Mouse (Mus musculus): ENCODE measurements around the gene Alpl. TPM values are rescaled to one million over a fixed set of nuclear protein-coding genes. Genes with fewer than 3 reads are reported as not detected.

Gene Alpl
- 43.5 and 68.6 TPM in 2 replicates for polyA plus RNA-seq (2015; fragmentation: Nextera tagmentation; extraction: Ambion mirVana)

DNA sequence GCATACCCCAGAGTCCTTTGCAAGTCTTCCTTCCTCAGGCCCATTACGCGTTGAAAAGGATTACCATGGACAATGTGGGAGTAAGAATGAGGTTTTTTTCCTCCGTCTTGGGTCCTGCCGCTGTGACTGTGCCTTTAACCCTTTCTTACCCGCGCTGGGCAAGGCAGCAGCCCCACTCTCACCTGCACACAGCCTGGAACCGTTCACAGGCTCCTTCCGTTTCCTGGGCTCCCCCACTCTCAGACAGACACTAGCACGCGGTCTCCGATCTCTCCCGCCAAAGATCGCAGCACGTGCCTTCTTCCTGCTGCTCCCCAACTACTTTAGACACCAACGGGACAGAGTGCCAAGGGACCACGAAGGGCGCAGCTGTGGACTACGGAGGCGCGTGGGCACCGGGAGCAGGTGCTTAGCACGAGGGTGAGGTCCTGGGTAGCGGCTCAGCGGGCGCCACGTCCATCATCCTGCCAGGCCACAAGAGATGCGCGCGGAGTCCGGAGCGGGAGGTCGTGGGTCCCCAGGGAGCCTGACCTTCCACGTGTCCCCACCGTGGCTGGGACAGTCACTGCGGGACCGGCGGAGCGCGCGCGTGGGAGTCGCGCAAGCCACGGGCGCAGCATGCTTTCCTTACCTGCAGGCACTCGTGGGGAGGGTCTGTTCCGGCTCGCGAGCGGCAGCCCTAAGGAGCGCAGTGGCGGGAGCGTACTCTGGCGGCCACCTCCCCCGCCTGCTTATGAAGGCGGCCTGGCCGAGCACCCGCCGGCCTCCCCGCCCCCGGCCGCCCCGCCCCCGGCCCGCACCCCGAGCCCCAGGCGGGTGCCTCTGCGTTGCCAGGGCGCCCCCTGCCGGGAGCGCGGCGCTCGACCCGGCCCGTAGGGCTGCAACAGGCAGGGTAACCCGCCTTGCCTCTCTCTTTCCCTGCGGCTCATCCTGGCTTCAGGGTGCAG is at the start of gene Alpl:
TSS of gene Alpl (minus strand) at position 774 of the 947 bp plus-strand sequence.
- Histone ChIP-seq H3K27me3 (peaks cover 24% of the 10 kb centered on the region), H3K4me3 (peak within 1 kb of the TSS; percentile 43), H3K4me1 (peaks cover 20% of the 10 kb centered on the region), H3K4me2 (peak within 1 kb of the TSS; percentile 86), H3K27ac (no peak within 1 kb of the TSS), H3K36me3 (no peaks in the 10 kb centered on the region), H3K9me3 (no peaks in the 10 kb centered on the region), H3K9ac (peak within 1 kb of the TSS; percentile 5; the same call in 1 of the 2 replicates)
- 1% methylated on average over 69 of the region's 78 CpGs for WGBS
- ATAC-seq (ENCODE audit: insufficient number of reproducible peaks, low FRiP score, low TSS enrichment, low read depth) = peak; percentile 62; the same call in 1 of the 2 replicates

DNA sequence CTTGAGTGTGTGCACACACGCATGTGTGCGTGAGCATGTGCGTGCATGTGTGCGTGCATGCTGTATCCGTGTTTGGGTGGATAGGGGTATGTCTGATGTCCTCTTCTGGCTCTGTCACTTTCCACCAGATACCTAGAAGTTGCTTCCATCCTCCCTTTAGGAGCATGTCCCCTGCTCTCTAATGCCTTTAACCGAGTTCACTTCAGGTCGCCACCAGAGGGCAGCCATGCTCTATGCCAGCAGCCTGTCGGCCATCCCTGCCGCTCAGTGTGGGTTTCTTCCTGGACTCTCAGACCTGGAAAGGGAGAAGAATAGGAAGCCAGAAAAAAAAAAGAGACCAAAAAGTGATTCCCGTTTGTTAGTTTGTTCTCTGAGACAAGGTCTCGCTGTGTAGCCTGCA is 48.5 kb upstream of the Alpl start:
- Histone ChIP-seq H3K4me1 (no peaks in the 10 kb centered on the region), H3K4me3 (no peak overlapping the region), H3K27ac (no peak overlapping the region), H3K9ac (no peak overlapping the region), H3K36me3 (no peaks in the 10 kb centered on the region), H3K9me3 (no peaks in the 10 kb centered on the region), H3K4me2 (no peak overlapping the region), H3K27me3 (no peaks in the 10 kb centered on the region)
- WGBS = 20% methylated on average over 11 of the region's 11 CpGs
- no peak for ATAC-seq (ENCODE audit: insufficient number of reproducible peaks, low FRiP score, low TSS enrichment, low read depth)

DNA sequence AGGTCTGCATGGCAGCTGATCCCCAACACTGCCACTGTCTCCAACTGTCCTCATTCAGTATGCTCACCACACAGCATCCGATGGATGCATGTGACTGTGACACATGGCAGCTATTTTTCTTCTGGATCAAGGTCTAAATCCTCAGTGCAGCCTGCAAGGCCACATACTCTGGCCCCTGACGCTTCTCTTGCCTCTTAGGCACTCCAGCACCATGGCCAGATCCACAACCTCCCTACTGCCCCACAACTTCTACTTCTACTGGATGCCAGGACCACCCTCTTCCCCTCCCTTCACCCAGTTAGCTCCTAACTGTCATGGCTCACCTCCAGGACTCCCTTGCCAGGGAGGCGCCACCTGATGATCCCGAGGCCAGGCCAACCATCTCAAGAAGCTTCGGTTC is 43.3 kb upstream of the Alpl start:
- WGBS = 74% methylated on average over 5 of the region's 5 CpGs
- 0 out of 2 replicates have a peak, but pooled peaks have one; percentile 35 for ATAC-seq (ENCODE audit: insufficient number of reproducible peaks, low FRiP score, low TSS enrichment, low read depth)

DNA sequence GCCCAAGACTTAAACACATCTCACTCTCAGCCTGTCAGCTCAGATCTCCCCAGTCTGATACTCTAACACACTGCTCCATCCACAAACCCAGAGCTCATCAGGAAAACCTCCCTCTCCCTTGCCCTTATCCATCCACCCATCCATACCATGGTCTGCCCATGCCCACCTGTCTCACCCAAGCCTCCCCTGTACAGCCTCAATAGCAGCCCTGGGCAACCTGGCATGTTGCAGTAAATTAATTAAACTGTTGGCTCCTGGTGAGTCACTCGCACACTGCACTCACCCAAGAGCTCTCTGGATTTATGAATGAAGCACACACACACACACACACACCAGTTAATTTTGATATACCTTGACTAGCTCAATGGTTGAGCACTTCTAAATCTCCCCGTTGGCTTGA is 42.6 kb upstream of the Alpl start:
- Histone ChIP-seq H3K9ac (no peak overlapping the region), H3K4me3 (no peak overlapping the region), H3K27ac (no peak overlapping the region), H3K9me3 (no peaks in the 10 kb centered on the region), H3K4me1 (peaks cover 7% of the 10 kb centered on the region; the same call in 1 of the 2 replicates), H3K4me2 (no peak overlapping the region), H3K27me3 (no peaks in the 10 kb centered on the region), H3K36me3 (no peaks in the 10 kb centered on the region)
- 86% methylated on average over 2 of the region's 2 CpGs for WGBS
- no peak for ATAC-seq (ENCODE audit: insufficient number of reproducible peaks, low FRiP score, low TSS enrichment, low read depth)

More for the DNA sequence above, 43.3 kb upstream of the Alpl start:
- Histone ChIP-seq H3K36me3 (no peaks in the 10 kb centered on the region), H3K4me2 (no peak overlapping the region), H3K27ac (no peak overlapping the region), H3K4me1 (peaks cover 7% of the 10 kb centered on the region; the same call in 1 of the 2 replicates), H3K4me3 (no peak overlapping the region), H3K9me3 (no peaks in the 10 kb centered on the region), H3K27me3 (no peaks in the 10 kb centered on the region), H3K9ac (no peak overlapping the region)

DNA sequence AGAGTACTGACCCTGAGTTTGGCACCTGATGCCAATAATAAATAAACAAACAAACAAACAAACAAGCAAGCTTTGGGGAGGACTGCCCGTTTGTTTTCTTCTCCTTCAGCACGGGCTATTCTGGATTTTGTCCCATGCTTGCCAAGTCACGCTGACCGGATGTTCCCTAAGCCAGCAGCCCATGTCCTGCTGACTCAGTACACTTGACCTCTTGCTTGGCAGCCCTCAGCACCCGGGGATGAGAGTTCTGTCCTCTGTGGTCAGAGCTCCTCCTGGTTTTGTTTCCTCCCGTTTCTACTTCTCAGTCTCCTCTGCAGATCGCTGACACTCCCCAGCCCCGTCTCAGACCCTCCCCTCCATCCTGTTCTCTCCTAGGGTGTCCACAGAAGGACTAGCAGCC is 41.6 kb upstream of the Alpl start:
- H3K36me3 ChIP-seq = no peaks in the 10 kb centered on the region
- H3K4me1 ChIP-seq = peaks cover 7% of the 10 kb centered on the region; the same call in 1 of the 2 replicates
- no peaks in the 10 kb centered on the region for H3K27me3 ChIP-seq
- H3K4me2 ChIP-seq = no peak overlapping the region
- 80% methylated on average over 8 of the region's 8 CpGs for WGBS
- H3K4me3 ChIP-seq = no peak overlapping the region
- H3K9me3 ChIP-seq = no peaks in the 10 kb centered on the region
- no peak for ATAC-seq (ENCODE audit: insufficient number of reproducible peaks, low FRiP score, low TSS enrichment, low read depth)
- no peak overlapping the region for H3K9ac ChIP-seq
- no peak overlapping the region for H3K27ac ChIP-seq

DNA sequence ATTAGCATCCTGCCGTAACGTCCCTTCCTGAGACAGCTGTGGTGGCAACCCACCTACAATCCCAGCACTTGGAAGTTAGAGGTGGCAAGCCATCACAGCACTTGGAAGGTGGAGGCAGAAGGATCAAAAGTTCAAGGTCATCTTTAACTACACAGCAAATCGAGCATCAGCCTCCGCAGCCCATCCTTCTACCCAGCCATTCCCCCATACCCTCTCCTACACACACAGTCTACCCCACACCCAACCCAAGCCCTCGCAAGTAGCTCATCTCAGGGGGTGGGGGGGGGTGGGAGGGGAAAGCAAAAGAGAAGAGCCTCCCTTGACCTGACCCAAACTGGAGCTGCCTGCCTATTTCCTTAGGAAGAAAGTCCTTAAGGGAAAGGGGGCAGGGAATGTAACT is 40.6 kb upstream of the Alpl start:
- ATAC-seq (ENCODE audit: insufficient number of reproducible peaks, low FRiP score, low TSS enrichment, low read depth) = no peak
- H3K27me3 ChIP-seq = no peaks in the 10 kb centered on the region
- H3K4me2 ChIP-seq = no peak overlapping the region
- H3K36me3 ChIP-seq = no peaks in the 10 kb centered on the region
- no peak overlapping the region for H3K27ac ChIP-seq
- H3K4me1 ChIP-seq = peaks cover 7% of the 10 kb centered on the region; the same call in 1 of the 2 replicates
- H3K9me3 ChIP-seq = no peaks in the 10 kb centered on the region
- 89% methylated on average over 5 of the region's 5 CpGs for WGBS
- H3K4me3 ChIP-seq = no peak overlapping the region
- H3K9ac ChIP-seq = no peak overlapping the region

DNA sequence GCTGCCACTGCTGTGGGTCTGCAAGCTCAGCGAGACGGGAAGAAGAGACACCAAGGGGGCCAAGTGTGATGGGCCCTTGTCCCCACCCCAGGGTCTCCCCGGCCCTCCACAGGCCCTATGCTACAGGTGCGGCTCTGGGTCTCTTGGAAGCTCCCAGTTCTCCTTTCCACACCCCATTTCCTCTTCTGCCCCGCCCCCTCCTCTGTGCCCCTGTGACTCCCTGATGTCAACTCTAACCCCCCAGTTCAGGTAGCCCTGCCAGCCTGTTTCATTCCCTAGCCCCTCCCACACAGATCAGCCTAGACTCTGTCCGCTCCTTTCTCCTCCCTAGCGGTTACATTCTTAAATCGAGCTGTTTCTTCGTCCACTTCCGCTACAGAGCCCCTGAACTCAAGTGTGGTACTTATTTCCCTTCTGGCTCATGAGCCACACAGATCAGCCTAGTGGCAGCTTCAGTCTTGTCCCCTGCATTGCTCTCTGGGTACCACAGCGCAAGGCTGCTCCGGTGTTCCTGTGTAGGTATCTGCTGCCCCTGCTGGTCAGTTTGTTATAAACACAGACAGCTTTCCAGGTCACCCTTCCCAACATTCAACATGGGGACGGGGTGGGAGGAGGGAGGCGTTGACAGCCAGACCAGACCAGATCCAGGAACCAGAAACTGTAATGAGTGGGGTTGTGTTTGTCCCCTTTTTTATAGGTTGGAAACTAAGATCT is 39.6 kb upstream of the Alpl start:
- Histone ChIP-seq H3K27me3 (peaks cover 7% of the 10 kb centered on the region), H3K4me1 (peaks cover 7% of the 10 kb centered on the region; the same call in 1 of the 2 replicates), H3K36me3 (no peaks in the 10 kb centered on the region), H3K9ac (no peak overlapping the region), H3K9me3 (no peaks in the 10 kb centered on the region), H3K27ac (no peak overlapping the region), H3K4me2 (peak overlapping the region; percentile 28; the same call in 1 of the 2 replicates), H3K4me3 (no peak overlapping the region)
- ATAC-seq (ENCODE audit: insufficient number of reproducible peaks, low FRiP score, low TSS enrichment, low read depth) = peak; percentile 75; the same call in 1 of the 2 replicates
- 17% methylated on average over 14 of the region's 14 CpGs for WGBS

DNA sequence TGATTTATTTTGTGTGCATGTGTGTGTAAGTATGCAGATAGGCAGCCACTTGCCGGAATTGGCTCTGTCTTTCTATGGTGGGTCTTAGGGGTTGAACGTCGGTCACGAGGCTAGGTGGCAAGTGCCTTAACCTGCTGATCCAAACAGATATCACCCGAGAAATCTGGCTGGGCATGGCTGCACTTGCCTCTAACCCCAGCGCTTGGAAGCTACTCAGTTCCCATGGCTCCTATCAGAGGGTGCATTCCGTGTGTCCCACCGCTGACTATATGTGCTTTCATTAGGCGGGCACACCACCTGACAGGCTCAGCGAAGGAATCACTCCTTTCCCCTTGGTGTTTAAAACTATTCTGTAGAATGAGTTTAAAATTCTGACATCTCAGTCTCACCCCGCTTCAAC is 35.4 kb upstream of the Alpl start:
- Histone ChIP-seq H3K4me2 (no peak overlapping the region), H3K27ac (no peak overlapping the region), H3K27me3 (peaks cover 30% of the 10 kb centered on the region), H3K4me3 (no peak overlapping the region), H3K9ac (no peak overlapping the region), H3K4me1 (peaks cover 7% of the 10 kb centered on the region; the same call in 1 of the 2 replicates), H3K9me3 (no peaks in the 10 kb centered on the region), H3K36me3 (no peaks in the 10 kb centered on the region)
- 72% methylated on average over 11 of the region's 11 CpGs for WGBS
- no peak for ATAC-seq (ENCODE audit: insufficient number of reproducible peaks, low FRiP score, low TSS enrichment, low read depth)

DNA sequence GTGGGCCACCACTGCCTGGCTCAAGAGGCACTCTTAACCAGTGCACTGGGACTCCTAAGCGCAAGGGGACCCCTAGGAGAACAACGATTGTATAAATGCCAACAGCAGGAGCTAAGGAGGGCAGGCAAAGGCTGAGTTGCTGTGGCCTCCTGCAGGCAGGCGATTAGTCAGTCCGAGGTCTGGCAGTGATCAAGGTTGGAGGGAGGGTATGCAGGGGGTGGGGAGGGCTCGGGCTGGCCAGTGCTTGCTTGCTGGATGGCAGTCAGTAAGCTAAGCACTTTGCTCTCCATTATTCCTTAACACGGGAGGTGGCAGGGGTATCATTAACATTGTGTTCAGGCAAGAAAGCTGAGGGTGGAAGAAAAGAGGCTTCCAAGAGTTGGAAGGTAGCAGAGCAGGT is 34.2 kb upstream of the Alpl start:
- Histone ChIP-seq H3K27me3 (peaks cover 30% of the 10 kb centered on the region), H3K4me2 (no peak overlapping the region), H3K4me3 (no peak overlapping the region), H3K4me1 (0 out of 2 replicates have a peak, but pooled peaks cover under 1% of the 10 kb centered on the region), H3K27ac (no peak overlapping the region), H3K9ac (no peak overlapping the region), H3K9me3 (no peaks in the 10 kb centered on the region), H3K36me3 (no peaks in the 10 kb centered on the region)
- 9% methylated on average over 6 of the region's 6 CpGs for WGBS
- ATAC-seq (ENCODE audit: insufficient number of reproducible peaks, low FRiP score, low TSS enrichment, low read depth) = no peak

DNA sequence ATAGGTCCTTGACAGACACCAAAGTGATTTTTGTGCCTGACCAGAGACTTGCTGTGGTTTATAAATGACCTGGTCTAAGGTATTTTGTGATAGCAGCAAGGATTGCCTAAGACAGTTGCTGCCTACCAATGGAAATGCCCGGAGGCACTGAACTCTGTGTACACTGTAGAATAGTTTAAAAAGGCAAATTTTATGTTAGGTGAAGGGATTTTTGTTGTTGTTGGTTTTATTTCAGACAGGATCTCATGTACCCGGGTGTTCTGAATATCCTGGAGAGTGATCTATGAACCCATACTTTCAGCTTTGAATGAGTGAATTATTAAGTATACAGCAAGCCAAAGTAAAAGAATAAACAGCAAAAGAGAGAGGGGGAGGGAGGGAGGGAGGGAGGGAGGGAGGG is 28.7 kb upstream of the Alpl start:
- Histone ChIP-seq H3K4me2 (no peak overlapping the region), H3K27me3 (peaks cover 17% of the 10 kb centered on the region; the same call in 1 of the 2 replicates), H3K36me3 (no peaks in the 10 kb centered on the region), H3K4me3 (no peak overlapping the region), H3K27ac (no peak overlapping the region), H3K9me3 (no peaks in the 10 kb centered on the region), H3K9ac (no peak overlapping the region), H3K4me1 (no peaks in the 10 kb centered on the region)
- ATAC-seq (ENCODE audit: insufficient number of reproducible peaks, low FRiP score, low TSS enrichment, low read depth) = no peak
- 79% methylated on average over 2 of the region's 2 CpGs for WGBS

DNA sequence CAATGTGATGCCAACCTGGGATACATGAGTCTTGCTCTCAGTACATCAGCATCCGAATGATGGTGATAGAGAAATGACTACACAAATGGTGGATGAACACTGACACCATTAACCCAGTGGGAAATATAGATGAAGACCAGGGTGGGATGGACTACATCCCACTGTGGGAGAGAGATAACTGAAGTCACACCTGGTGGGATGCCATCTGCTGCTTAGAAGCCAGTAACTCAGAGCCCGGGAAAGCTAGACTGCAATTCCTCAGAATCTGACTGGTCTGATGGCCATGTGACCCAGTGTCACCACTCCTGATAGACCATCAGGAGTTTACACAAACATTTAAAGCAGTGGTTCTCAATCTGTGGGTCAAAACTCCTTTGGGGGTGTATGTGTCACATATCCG is 27.4 kb upstream of the Alpl start:
- peaks cover 5% of the 10 kb centered on the region; the same call in 1 of the 2 replicates for H3K27me3 ChIP-seq
- no peak overlapping the region for H3K27ac ChIP-seq
- no peaks in the 10 kb centered on the region for H3K36me3 ChIP-seq
- 82% methylated on average over 3 of the region's 3 CpGs for WGBS
- ATAC-seq (ENCODE audit: insufficient number of reproducible peaks, low FRiP score, low TSS enrichment, low read depth) = no peak
- no peak overlapping the region for H3K4me3 ChIP-seq
- no peak overlapping the region for H3K9ac ChIP-seq
- H3K4me1 ChIP-seq = no peaks in the 10 kb centered on the region
- H3K4me2 ChIP-seq = no peak overlapping the region
- H3K9me3 ChIP-seq = no peaks in the 10 kb centered on the region

DNA sequence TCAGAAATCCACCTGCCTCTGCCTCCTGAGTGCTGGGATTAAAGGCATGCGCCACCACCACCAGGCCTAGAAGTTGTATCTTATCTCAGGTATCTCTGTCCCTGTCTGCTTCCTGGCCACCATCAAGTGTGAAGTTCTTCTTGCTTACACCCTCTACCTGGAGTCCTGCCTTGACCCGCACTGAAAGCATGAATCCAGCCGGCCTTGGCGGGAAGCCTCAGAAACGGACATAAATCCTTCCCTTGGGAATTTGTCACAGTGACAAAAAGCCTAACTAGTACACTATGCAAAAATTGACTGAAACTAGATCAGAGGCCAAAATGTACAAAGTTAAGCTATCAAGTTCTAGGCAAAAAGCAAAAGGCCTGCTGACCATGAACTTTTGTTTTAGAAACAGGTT is 26.4 kb upstream of the Alpl start:
- H3K4me1 ChIP-seq = no peaks in the 10 kb centered on the region
- no peak overlapping the region for H3K9ac ChIP-seq
- 0 out of 2 replicates have a peak, but pooled peaks cover 1% of the 10 kb centered on the region for H3K27me3 ChIP-seq
- no peak overlapping the region for H3K4me2 ChIP-seq
- no peak overlapping the region for H3K4me3 ChIP-seq
- no peak for ATAC-seq (ENCODE audit: insufficient number of reproducible peaks, low FRiP score, low TSS enrichment, low read depth)
- H3K27ac ChIP-seq = no peak overlapping the region
- 83% methylated on average over 5 of the region's 5 CpGs for WGBS
- H3K36me3 ChIP-seq = no peaks in the 10 kb centered on the region
- no peaks in the 10 kb centered on the region for H3K9me3 ChIP-seq
